Mouse (Mus musculus) stomach, postnatal 0 days (tissue): Measurements from ENCODE around the gene Il15. TPM values are rescaled to one million over a fixed set of nuclear protein-coding genes. Genes with fewer than 3 reads are reported as not detected.

Experiments
- ATAC-seq: fragments of 200-750 bp; cut with Nextera tagmentation; 2 replicates; pipeline ENCODE4 v1.8.0; 2017; ENCODE audit not compliant: low FRiP score, low TSS enrichment
- DNase-seq: peaks from one replicate; pipeline ENCODE4 v3.0.0-alpha.2; 2016; ENCODE audit warnings: low spot score
- H3K27ac ChIP-seq: fragments of 300-500 bp; sonication (generic); replicated peaks from 2 replicates; pipeline ENCODE4 v1.5.1; 2014; ENCODE audit warnings: mild to moderate bottlenecking, control low read depth
- H3K27me3 ChIP-seq: fragments of 300-500 bp; sonication (generic); 2 replicates; pipeline ENCODE4 v1.6.1; 2014; ENCODE audit warnings: low read length; ENCODE audit not compliant: control insufficient read depth, insufficient read depth
- H3K36me3 ChIP-seq: fragments of 300-500 bp; sonication (generic); 2 replicates; pipeline ENCODE4 v1.6.1; 2014; ENCODE audit warnings: low read length, mixed read lengths; ENCODE audit not compliant: control insufficient read depth, insufficient read depth
- H3K4me1 ChIP-seq: fragments of 300-500 bp; sonication (generic); replicated peaks from 2 replicates; pipeline ENCODE4 v1.6.1; 2014; ENCODE audit warnings: antibody characterized with exemption; ENCODE audit not compliant: control insufficient read depth, insufficient read depth
- H3K4me2 ChIP-seq: fragments of 300-500 bp; sonication (generic); replicated peaks from 2 replicates; pipeline ENCODE4 v1.6.1; 2014; ENCODE audit warnings: low read depth, mild to moderate bottlenecking, control low read depth, moderate library complexity
- H3K4me3 ChIP-seq: fragments of 300-500 bp; sonication (generic); 2 replicates; pipeline ENCODE4 v1.5.1; 2014; ENCODE audit warnings: low read depth, low read length, control low read depth
- H3K9ac ChIP-seq: fragments of 300-500 bp; sonication (generic); 2 replicates; pipeline ENCODE4 v1.6.1; 2014; ENCODE audit warnings: mild to moderate bottlenecking, low read length, control low read depth, mixed read lengths
- H3K9me3 ChIP-seq: fragments of 300-500 bp; sonication (generic); 2 replicates; pipeline ENCODE4 v1.6.1; 2016; ENCODE audit warnings: low read length; ENCODE audit not compliant: control insufficient read depth
- CTCF ChIP-seq: IDR thresholded peaks from 2 replicates; pipeline ENCODE4 v1.5.1; 2016; ENCODE audit warnings: antibody characterized with exemption, low read depth, mild to moderate bottlenecking, moderate library complexity
- EP300 ChIP-seq: optimal IDR thresholded peaks from 2 replicates; pipeline ENCODE3; 2016; ENCODE audit warnings: antibody characterized with exemption
- WGBS: fragments of 180-500 bp; shearing (Covaris S2); extraction: QIAGEN DNeasy Blood & Tissue Kit; methylation state at CpG from one replicate; pipeline ENCODE4 v1.1.7; 2014; 5-methylcytosine and 5-hydroxymethylcytosine counted together
- polyA plus RNA-seq: library from polyadenylated mRNA; unstranded; fragments of >200 nt; fragmentation: Nextera tagmentation; extraction: Ambion mirVana; gene quantifications from 2 replicates; pipeline ENCODE4 v1.2.1, GENCODE M21; 2015

The Il15 gene
- polyA plus RNA-seq, 1 experiment from 2014 or later, result 8.2 TPM

- DNase-seq (no peak), ATAC-seq (no peak)
- no peak overlapping the region for H3K4me3 ChIP-seq
- no peaks in the 10 kb centered on the region for H3K9me3 ChIP-seq
- H3K4me1 ChIP-seq, result no peaks in the 10 kb centered on the region
- H3K9ac ChIP-seq, result no peak overlapping the region
- H3K27ac ChIP-seq, result no peak overlapping the region
- H3K4me2 ChIP-seq, result no peak overlapping the region
- 68% methylated on average over 6 of the region's 6 CpGs for WGBS
- H3K36me3 ChIP-seq, result no peaks in the 10 kb centered on the region
- TF ChIP-seq CTCF, result no peak
- no peak for TF ChIP-seq EP300
- H3K27me3 ChIP-seq, result no peaks in the 10 kb centered on the region
Measured at GRCm38 (mm10) chr8:82325586-82325985, 77.4 kb downstream of the Il15 start.

- no peak for TF ChIP-seq EP300
- TF ChIP-seq CTCF, result no peak
- Histone ChIP-seq H3K4me1 (no peaks in the 10 kb centered on the region), H3K9ac (no peak overlapping the region), H3K9me3 (no peaks in the 10 kb centered on the region), H3K27me3 (no peaks in the 10 kb centered on the region), H3K4me3 (no peak overlapping the region), H3K27ac (no peak overlapping the region), H3K4me2 (no peak overlapping the region), H3K36me3 (no peaks in the 10 kb centered on the region)
- WGBS, result 59% methylated on average over 3 of the region's 3 CpGs
- ATAC-seq (no peak), DNase-seq (no peak)
Measured at GRCm38 (mm10) chr8:82317446-82317845, 85.6 kb downstream of the Il15 start.

DNA sequence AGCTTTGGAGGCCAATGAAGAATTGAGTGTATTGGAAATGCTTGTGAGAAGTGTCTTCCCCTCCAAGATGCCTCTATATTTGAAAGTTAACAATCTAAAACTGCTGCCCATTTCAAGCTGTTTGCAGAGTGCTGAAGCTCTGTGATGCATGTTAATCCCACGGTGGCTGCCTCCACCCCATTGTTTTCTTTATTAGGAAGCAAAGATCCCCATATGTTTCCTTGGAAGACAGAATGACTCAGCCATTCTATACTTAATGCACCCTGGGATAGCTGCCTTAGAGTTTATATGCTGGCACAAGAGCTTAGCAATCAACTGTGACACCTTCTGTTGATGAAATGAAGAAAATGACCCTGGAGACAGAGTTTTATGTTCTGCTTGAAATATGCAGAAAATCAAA lies 96.6 kb downstream of the Il15 start:
- Histone ChIP-seq H3K36me3 (no peaks in the 10 kb centered on the region), H3K9me3 (no peaks in the 10 kb centered on the region), H3K27ac (no peak overlapping the region), H3K4me2 (no peak overlapping the region), H3K27me3 (no peaks in the 10 kb centered on the region), H3K4me3 (no peak overlapping the region), H3K4me1 (no peaks in the 10 kb centered on the region), H3K9ac (no peak overlapping the region)
- 24% methylated on average over 1 of the region's 1 CpGs for WGBS
- ATAC-seq, result no peak
- TF ChIP-seq EP300 (no peak), CTCF (no peak)
- no peak for DNase-seq

DNA sequence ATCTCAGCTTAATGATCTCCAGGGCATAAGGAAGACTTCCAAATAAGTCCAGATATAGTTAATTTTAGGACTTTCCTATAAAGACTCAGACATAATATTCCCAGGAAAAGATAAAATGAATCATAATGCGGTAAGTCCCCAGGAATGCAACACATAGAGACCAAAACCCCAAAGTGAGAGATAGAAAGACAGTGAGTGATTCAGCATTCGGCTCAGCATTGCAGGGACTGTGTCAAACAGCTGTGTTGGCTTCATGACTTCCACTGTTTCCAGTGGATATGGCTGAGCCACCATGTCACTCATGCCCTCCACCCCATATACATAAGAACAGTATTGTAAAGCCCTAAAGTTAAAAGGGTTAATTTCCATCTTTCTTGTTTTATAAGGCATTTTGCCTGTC lies 106.8 kb downstream of the Il15 start:
- Histone ChIP-seq H3K4me3 (no peak overlapping the region), H3K27ac (no peak overlapping the region), H3K27me3 (no peaks in the 10 kb centered on the region), H3K9ac (no peak overlapping the region), H3K36me3 (no peaks in the 10 kb centered on the region), H3K9me3 (no peaks in the 10 kb centered on the region), H3K4me2 (no peak overlapping the region), H3K4me1 (no peaks in the 10 kb centered on the region)
- DNase-seq (no peak), ATAC-seq (no peak)
- TF ChIP-seq CTCF (no peak), EP300 (no peak)
- 83% methylated on average over 2 of the region's 2 CpGs for WGBS

GRCm38 (mm10) chr8:82291659-82292058 lies 111.4 kb downstream of the Il15 start:
- ATAC-seq, result no peak
- Histone ChIP-seq H3K9ac (no peak overlapping the region), H3K9me3 (no peaks in the 10 kb centered on the region), H3K36me3 (no peaks in the 10 kb centered on the region), H3K27ac (no peak overlapping the region), H3K4me1 (no peaks in the 10 kb centered on the region), H3K4me3 (no peak overlapping the region), H3K27me3 (no peaks in the 10 kb centered on the region), H3K4me2 (no peak overlapping the region)
- no peak for DNase-seq
- 93% methylated on average over 5 of the region's 5 CpGs for WGBS
- no peak for TF ChIP-seq CTCF
- TF ChIP-seq EP300, result no peak

- no peaks in the 10 kb centered on the region for H3K36me3 ChIP-seq
- no peak overlapping the region for H3K9ac ChIP-seq
- no peaks in the 10 kb centered on the region for H3K27me3 ChIP-seq
- H3K27ac ChIP-seq, result no peak overlapping the region
- DNase-seq, result no peak
- TF ChIP-seq CTCF, result no peak
- TF ChIP-seq EP300, result no peak
- WGBS, result 81% methylated on average over 3 of the region's 3 CpGs
- no peaks in the 10 kb centered on the region for H3K4me1 ChIP-seq
- H3K4me3 ChIP-seq, result no peak overlapping the region
- no peak overlapping the region for H3K4me2 ChIP-seq
- H3K9me3 ChIP-seq, result no peaks in the 10 kb centered on the region
- no peak for ATAC-seq
Measured at GRCm38 (mm10) chr8:82285866-82286265, 117.2 kb downstream of the Il15 start.
